Mouse (Mus musculus) layer of hippocampus, adult 9-10 months (tissue): Measurements from ENCODE around the gene Gm2832.
"Not testable (repeated sequence)": the region's sequence is repeated elsewhere in the genome, so short reads cannot be mapped to it uniquely, and the experiment has no call there.

ENCODE experiments used
- DNase-seq: peaks from one replicate; pipeline ENCODE4 v3.0.0; 2022; ENCODE audit warnings: low spot score

The Gm2832 gene

GRCm38 (mm10) chr14:41278505-41278904 lies at the start of gene Gm2832:
Gene Gm2832, plus strand, starts transcription at chr14:41278805.
- not testable (repeated sequence) for DNase-seq

GRCm38 (mm10) chr14:41263296-41263695 lies 15.3 kb upstream of the Gm2832 start:
- DNase-seq: peak; percentile 54

GRCm38 (mm10) chr14:41263853-41264755 lies 14.5 kb upstream of the Gm2832 start:
- DNase-seq: not testable (repeated sequence)

GRCm38 (mm10) chr14:41264756-41265566 lies 13.6 kb upstream of the Gm2832 start:
- DNase-seq: peak; percentile 36

GRCm38 (mm10) chr14:41285965-41286364 lies 7.4 kb downstream of the Gm2832 start:
- not testable (repeated sequence) for DNase-seq
